Mouse (Mus musculus) small intestine, adult 2 months (tissue): ENCODE measurements around the gene Mcemp1. TPM values are rescaled to one million over a fixed set of nuclear protein-coding genes. Genes with fewer than 3 reads are reported as not detected.

Experiments used
- H3K27ac ChIP-seq: fragments of 200-500 bp; 2 replicates; pipeline ENCODE4 v1.5.1; 2012; ENCODE audit warnings: low read depth, low read length, control low read depth, inconsistent platforms; ENCODE audit not compliant: insufficient read depth
- H3K27me3 ChIP-seq: fragments of 200-500 bp; 2 replicates; pipeline ENCODE4 v1.6.1; 2012; ENCODE audit warnings: mild to moderate bottlenecking, moderate library complexity, low read length, inconsistent platforms; ENCODE audit not compliant: control insufficient read depth, insufficient read depth
- H3K36me3 ChIP-seq: fragments of 200-500 bp; 2 replicates; pipeline ENCODE4 v1.6.1; 2012; ENCODE audit warnings: mild to moderate bottlenecking, low read length, control low read depth, inconsistent platforms; ENCODE audit not compliant: control insufficient read depth, insufficient read depth
- H3K4me1 ChIP-seq: fragments of 200-500 bp; 2 replicates; pipeline ENCODE4 v1.6.1; 2012; ENCODE audit warnings: low read length, inconsistent platforms, mixed read lengths; ENCODE audit not compliant: control insufficient read depth, insufficient read depth, insufficient read length
- H3K4me3 ChIP-seq: fragments of 200-500 bp; 2 replicates; pipeline ENCODE4 v1.5.1; 2012; ENCODE audit warnings: low read depth, mild to moderate bottlenecking, control low read depth, inconsistent platforms, low read length, moderate library complexity
- CTCF ChIP-seq: fragments of 200-500 bp; IDR thresholded peaks from 2 replicates; pipeline ENCODE4 v1.5.1; 2012; ENCODE audit warnings: low read depth, mild to moderate bottlenecking, control low read depth, inconsistent platforms, low read length, moderate library complexity, mixed read lengths; ENCODE audit not compliant: insufficient replicate concordance, insufficient read length; ENCODE audit errors: extremely low read depth
- POLR2A ChIP-seq: fragments of 200-500 bp; IDR thresholded peaks from 2 replicates; pipeline ENCODE4 v1.6.1; 2012; ENCODE audit warnings: low read depth, mild to moderate bottlenecking, control low read depth, inconsistent platforms, low read length, moderate library complexity
- WGBS: fragments of 180-500 bp; shearing (Covaris S2); methylation state at CpG from one replicate; pipeline ENCODE4 v1.1.7; 2018; 5-methylcytosine and 5-hydroxymethylcytosine counted together
- polyA plus RNA-seq: library from polyadenylated mRNA; depleted of rRNA; stranded (reverse); fragments of >200 nt; gene quantifications from 2 replicates; pipeline ENCODE4 v1.2.3, GENCODE M21; 2012

Mcemp1 gene
- polyA plus RNA-seq, 1 experiment: 0.14 TPM

GRCm38 (mm10) chr8:3694121-3694520 is 28.6 kb downstream of the Mcemp1 start, which contains the start of gene Fcer2a:
Gene Fcer2a, minus strand, starts transcription at chr8:3694175.
- Histone ChIP-seq H3K27me3 (no peaks in the 10 kb centered on the region), H3K4me3 (no peak within 1 kb of the TSS), H3K4me1 (no peaks in the 10 kb centered on the region), H3K27ac (no peak within 1 kb of the TSS), H3K36me3 (no peaks in the 10 kb centered on the region)
- TF ChIP-seq CTCF (no peak), POLR2A (no peak)
- 62% methylated on average over 3 of the region's 3 CpGs for WGBS

- Histone ChIP-seq H3K36me3 (no peaks in the 10 kb centered on the region), H3K27ac (no peak overlapping the region), H3K27me3 (no peaks in the 10 kb centered on the region), H3K4me3 (no peak overlapping the region), H3K4me1 (no peaks in the 10 kb centered on the region)
- no peak for TF ChIP-seq POLR2A
- WGBS: 83% methylated on average over 1 of the region's 1 CpGs
Measured at GRCm38 (mm10) chr8:3701491-3701890, 35.9 kb downstream of the Mcemp1 start.

GRCm38 (mm10) chr8:3705711-3706110 is 40.2 kb downstream of the Mcemp1 start:
- no peak overlapping the region for H3K4me3 ChIP-seq
- no peaks in the 10 kb centered on the region for H3K36me3 ChIP-seq
- no peaks in the 10 kb centered on the region for H3K4me1 ChIP-seq
- 55% methylated on average over 4 of the region's 4 CpGs for WGBS
- H3K27ac ChIP-seq: no peak overlapping the region
- no peaks in the 10 kb centered on the region; the same call in 1 of the 2 replicates for H3K27me3 ChIP-seq
- TF ChIP-seq CTCF (peak; percentile 17; the same call in 1 of the 2 replicates), POLR2A (no peak)

- no peak for TF ChIP-seq CTCF
- no peak for TF ChIP-seq POLR2A
- Histone ChIP-seq H3K27ac (no peak overlapping the region), H3K4me1 (no peaks in the 10 kb centered on the region), H3K27me3 (no peaks in the 10 kb centered on the region; the same call in 1 of the 2 replicates), H3K36me3 (no peaks in the 10 kb centered on the region), H3K4me3 (no peak overlapping the region)
- WGBS: 65% methylated on average over 7 of the region's 7 CpGs
Measured at GRCm38 (mm10) chr8:3707611-3708010, 42.1 kb downstream of the Mcemp1 start.

- no peak overlapping the region for H3K27ac ChIP-seq
- WGBS: 77% methylated on average over 3 of the region's 3 CpGs
Measured at GRCm38 (mm10) chr8:3710312-3710711, 44.8 kb downstream of the Mcemp1 start.

GRCm38 (mm10) chr8:3711646-3712045 is 46.1 kb downstream of the Mcemp1 start:
- WGBS: 35% methylated on average over 2 of the region's 2 CpGs
- Histone ChIP-seq H3K27me3 (no peaks in the 10 kb centered on the region; the same call in 1 of the 2 replicates), H3K27ac (no peak overlapping the region), H3K4me1 (no peaks in the 10 kb centered on the region), H3K4me3 (no peak overlapping the region), H3K36me3 (no peaks in the 10 kb centered on the region)
- TF ChIP-seq POLR2A: no peak
- no peak for TF ChIP-seq CTCF

More at GRCm38 (mm10) chr8:3710312-3710711, 44.8 kb downstream of the Mcemp1 start:
- Histone ChIP-seq H3K36me3 (no peaks in the 10 kb centered on the region), H3K4me1 (no peaks in the 10 kb centered on the region), H3K27me3 (no peaks in the 10 kb centered on the region; the same call in 1 of the 2 replicates), H3K4me3 (no peak overlapping the region)
- TF ChIP-seq CTCF: no peak
- TF ChIP-seq POLR2A: no peak

- WGBS: 81% methylated on average over 12 of the region's 12 CpGs
Measured at GRCm38 (mm10) chr8:3717321-3717954, 51.9 kb downstream of the Mcemp1 start.

More at GRCm38 (mm10) chr8:3717321-3717954, 51.9 kb downstream of the Mcemp1 start:
- no peaks in the 10 kb centered on the region for H3K4me1 ChIP-seq
- no peak overlapping the region for H3K4me3 ChIP-seq
- no peak overlapping the region for H3K27ac ChIP-seq
- H3K36me3 ChIP-seq: no peaks in the 10 kb centered on the region
- TF ChIP-seq CTCF (no peak), POLR2A (no peak)
- H3K27me3 ChIP-seq: no peaks in the 10 kb centered on the region
